Mouse (Mus musculus) adrenal gland, postnatal 14 days (tissue): ENCODE measurements around the gene Cenpf. TPM values are rescaled to one million over a fixed set of nuclear protein-coding genes. Genes with fewer than 3 reads are reported as not detected.
A peak's percentile ranks its signal among the peaks of the same experiment; 100 is the strongest.
"Not testable (repeated sequence)": the region's sequence is repeated elsewhere in the genome, so short reads cannot be mapped to it uniquely, and the experiment has no call there.

Experiments
- DNase-seq: peaks from one replicate; pipeline ENCODE4 v3.0.0; 2021; ENCODE audit warnings: mixed read lengths
- total RNA-seq: library from RNA; stranded (reverse); gene quantifications from 2 replicates; pipeline ENCODE4 v1.2.3, GENCODE M21; 2021

The Cenpf gene
- total RNA-seq, 1 experiment from 2014 or later: 13.9 TPM

- DNase-seq: no peak
These were observed 6.5 kb upstream of the Cenpf start for GRCm38 (mm10) chr1:189694391-189694790.

- not testable (repeated sequence) for DNase-seq
These were observed 4.6 kb upstream of the Cenpf start for GRCm38 (mm10) chr1:189692442-189692841.

GRCm38 (mm10) chr1:189689050-189689833 lies 1.4 kb upstream of the Cenpf start:
- DNase-seq: no peak

GRCm38 (mm10) chr1:189688388-189688750 lies 483 bp upstream of the Cenpf start:
- DNase-seq: no peak

- DNase-seq: no peak
These were observed 1.9 kb downstream of the Cenpf start for GRCm38 (mm10) chr1:189686025-189686424.

- no peak for DNase-seq
These were observed 3.0 kb downstream of the Cenpf start for GRCm38 (mm10) chr1:189684786-189685415.

GRCm38 (mm10) chr1:189679555-189679954 lies 8.3 kb downstream of the Cenpf start:
- no peak for DNase-seq

GRCm38 (mm10) chr1:189675953-189676352 lies 11.9 kb downstream of the Cenpf start:
- no peak for DNase-seq

- peak; percentile 42 for DNase-seq
These were observed 12.5 kb downstream of the Cenpf start for GRCm38 (mm10) chr1:189675421-189675820.

GRCm38 (mm10) chr1:189665966-189666365 lies 21.9 kb downstream of the Cenpf start:
- no peak for DNase-seq

- no peak for DNase-seq
These were observed 23.1 kb downstream of the Cenpf start for GRCm38 (mm10) chr1:189664873-189665144.

- DNase-seq: no peak
These were observed 23.6 kb downstream of the Cenpf start for GRCm38 (mm10) chr1:189664061-189664872.

GRCm38 (mm10) chr1:189663437-189663836 lies 24.4 kb downstream of the Cenpf start:
- no peak for DNase-seq

GRCm38 (mm10) chr1:189661856-189662255 lies 26.0 kb downstream of the Cenpf start:
- DNase-seq: peak; percentile 45

GRCm38 (mm10) chr1:189657406-189657805 lies 30.5 kb downstream of the Cenpf start:
- DNase-seq: peak; percentile 29

GRCm38 (mm10) chr1:189653746-189654145 lies 34.1 kb downstream of the Cenpf start:
- DNase-seq: no peak

GRCm38 (mm10) chr1:189646597-189646996 lies 41.3 kb downstream of the Cenpf start:
- no peak for DNase-seq

- no peak for DNase-seq
These were observed 42.5 kb downstream of the Cenpf start for GRCm38 (mm10) chr1:189645371-189645770.

- DNase-seq: no peak
These were observed 43.1 kb downstream of the Cenpf start for GRCm38 (mm10) chr1:189644700-189645345.

- DNase-seq: no peak
These were observed 48.3 kb downstream of the Cenpf start for GRCm38 (mm10) chr1:189639581-189639980.

GRCm38 (mm10) chr1:189633791-189634190 lies 54.1 kb downstream of the Cenpf start:
- no peak for DNase-seq

GRCm38 (mm10) chr1:189631906-189632675 lies 55.8 kb downstream of the Cenpf start:
- DNase-seq: no peak
